Mouse (Mus musculus) ES-Bruce4 (cell line): ENCODE results near the gene Scd3. TPM values are rescaled to one million over a fixed set of nuclear protein-coding genes. Genes with fewer than 3 reads are reported as not detected.

Experiments used
- H3K27ac ChIP-seq: 2 replicates; pipeline ENCODE4 v1.5.1; 2012; ENCODE audit warnings: low read length, inconsistent platforms; ENCODE audit not compliant: insufficient read depth
- H3K27me3 ChIP-seq: 2 replicates; pipeline ENCODE4 v1.6.1; 2012; ENCODE audit warnings: mild to moderate bottlenecking, low read length, inconsistent platforms; ENCODE audit not compliant: control insufficient read depth, poor library complexity, insufficient read depth, severe bottlenecking
- H3K36me3 ChIP-seq: 2 replicates; pipeline ENCODE4 v1.6.1; 2012; ENCODE audit warnings: inconsistent platforms, mild to moderate bottlenecking, low read length, moderate library complexity; ENCODE audit not compliant: control insufficient read depth, poor library complexity, insufficient read depth, severe bottlenecking
- H3K4me1 ChIP-seq: one replicate; pipeline ENCODE4 v1.8.1; 2011; ENCODE audit warnings: low read length; ENCODE audit not compliant: control insufficient read depth, insufficient read depth
- H3K4me3 ChIP-seq: 2 replicates; pipeline ENCODE4 v1.5.1; 2011; ENCODE audit warnings: low read depth, mild to moderate bottlenecking, low read length
- H3K9ac ChIP-seq: 2 replicates; pipeline ENCODE4 v1.6.1; 2012; ENCODE audit warnings: low read depth, mild to moderate bottlenecking, inconsistent platforms; ENCODE audit not compliant: poor library complexity, severe bottlenecking
- H3K9me3 ChIP-seq: replicated peaks from 2 replicates; pipeline ENCODE4 v1.6.1; 2012; ENCODE audit warnings: mild to moderate bottlenecking, low read length, inconsistent platforms; ENCODE audit not compliant: control insufficient read depth, poor library complexity, insufficient read depth, severe bottlenecking
- CTCF ChIP-seq: IDR thresholded peaks from one replicate; pipeline ENCODE4 v1.8.1; 2011; ENCODE audit warnings: low read depth, low read length
- EP300 ChIP-seq: IDR thresholded peaks from 2 replicates; pipeline ENCODE4 v1.6.1; 2011; ENCODE audit warnings: low read depth, low read length; ENCODE audit not compliant: insufficient read depth
- POLR2A ChIP-seq: IDR thresholded peaks from one replicate; pipeline ENCODE4 v1.8.1; 2011; ENCODE audit warnings: low read length; ENCODE audit not compliant: insufficient read depth
- polyA plus RNA-seq: library from polyadenylated mRNA; stranded (reverse); fragments of >200 nt; gene quantifications from 2 replicates; pipeline ENCODE4 v1.2.4, GENCODE M21; 2011; ENCODE audit warnings: low read depth; ENCODE audit not compliant: missing spikeins, insufficient read depth, insufficient read length

Gene Scd3
- polyA plus RNA-seq, 1 experiment: 3.3 TPM

DNA sequence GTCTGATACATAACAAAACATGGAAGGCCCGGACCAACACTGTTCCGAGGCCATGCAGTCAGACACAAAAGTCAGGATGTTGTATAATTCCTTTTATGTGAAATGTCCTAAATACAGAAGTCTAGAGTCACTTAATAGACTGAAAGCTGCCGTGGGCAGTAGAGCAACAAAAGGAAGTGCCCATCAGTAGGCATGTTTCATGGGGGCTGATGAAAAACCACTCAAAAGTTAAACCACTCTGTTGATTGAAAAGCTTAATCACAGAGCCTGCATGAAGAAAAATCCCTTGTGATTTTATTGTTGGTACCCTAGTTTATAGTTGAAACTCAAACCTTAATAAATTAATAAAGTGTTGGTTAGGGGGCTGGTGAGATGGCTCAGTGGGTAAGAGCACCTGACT, 60.5 kb downstream of the Scd3 start:
- no peak for TF ChIP-seq POLR2A
- no peak for TF ChIP-seq CTCF
- TF ChIP-seq EP300: no peak
- H3K36me3 ChIP-seq: no peaks in the 10 kb centered on the region
- H3K4me1 ChIP-seq: peaks cover 8% of the 10 kb centered on the region
- no peaks in the 10 kb centered on the region for H3K9me3 ChIP-seq
- H3K27ac ChIP-seq: no peak overlapping the region
- H3K9ac ChIP-seq: no peak overlapping the region
- H3K27me3 ChIP-seq: no peaks in the 10 kb centered on the region
- H3K4me3 ChIP-seq: no peak overlapping the region

GRCm38 (mm10) chr19:44264226-44264625, 61.2 kb downstream of the Scd3 start:
- Histone ChIP-seq H3K9ac (no peak overlapping the region), H3K4me1 (peaks cover 6% of the 10 kb centered on the region), H3K4me3 (no peak overlapping the region), H3K27me3 (no peaks in the 10 kb centered on the region), H3K36me3 (no peaks in the 10 kb centered on the region), H3K27ac (no peak overlapping the region), H3K9me3 (no peaks in the 10 kb centered on the region)
- TF ChIP-seq CTCF (no peak), POLR2A (no peak), EP300 (no peak)

DNA sequence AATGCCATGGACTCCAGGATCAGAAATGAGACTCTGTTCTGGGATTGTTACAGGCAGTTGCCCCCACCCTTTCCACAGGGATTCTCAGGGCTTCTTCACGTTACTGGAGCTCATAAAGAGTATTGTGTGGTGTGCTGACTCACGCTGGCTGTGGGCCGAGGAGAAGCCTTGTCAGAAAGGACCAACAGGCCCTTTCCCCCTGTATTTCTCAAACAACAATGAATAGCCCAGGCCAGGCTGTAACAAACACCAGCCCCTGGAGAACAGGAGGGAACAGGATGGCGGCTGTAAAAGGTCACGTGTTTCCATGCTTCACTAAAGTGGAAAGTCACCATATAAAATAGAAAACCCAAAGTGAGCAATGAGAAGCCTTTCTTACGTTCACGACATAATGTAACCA, 62.2 kb downstream of the Scd3 start:
- TF ChIP-seq POLR2A (no peak), CTCF (no peak), EP300 (no peak)
- Histone ChIP-seq H3K36me3 (no peaks in the 10 kb centered on the region), H3K9ac (0 out of 2 replicates have a peak overlapping the region, but pooled peaks have one; percentile 1), H3K4me1 (peaks cover 6% of the 10 kb centered on the region), H3K27me3 (no peaks in the 10 kb centered on the region), H3K4me3 (no peak overlapping the region), H3K9me3 (no peaks in the 10 kb centered on the region), H3K27ac (peak overlapping the region; percentile 88)

DNA sequence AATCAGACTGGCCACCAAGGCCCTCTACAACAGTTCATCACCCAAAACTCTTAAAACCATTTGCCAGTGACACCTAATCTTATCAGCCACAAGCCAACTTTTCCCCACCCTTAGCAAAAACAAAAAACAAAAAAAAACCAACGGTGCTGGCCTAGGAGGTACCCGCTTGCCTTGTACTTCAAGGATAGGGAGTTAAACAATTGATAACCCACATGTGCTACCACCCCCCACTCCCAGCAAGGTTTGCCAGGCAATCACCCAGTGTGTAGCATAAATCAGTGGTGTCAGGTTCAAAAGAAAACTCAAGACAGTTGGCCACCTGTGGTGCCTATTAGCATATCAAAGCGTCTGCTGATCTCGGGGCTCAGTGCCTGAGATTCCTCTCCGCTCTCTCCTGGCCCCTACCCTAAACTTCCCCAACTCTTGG, 62.9 kb downstream of the Scd3 start:
- peaks cover 6% of the 10 kb centered on the region for H3K4me1 ChIP-seq
- TF ChIP-seq POLR2A: no peak
- peak; percentile 97 for TF ChIP-seq EP300
- H3K27ac ChIP-seq: peak overlapping the region; percentile 97

GRCm38 (mm10) chr19:44266458-44266823, 63.4 kb downstream of the Scd3 start:
- Histone ChIP-seq H3K27me3 (no peaks in the 10 kb centered on the region), H3K4me3 (peak overlapping the region; percentile 64), H3K9me3 (no peaks in the 10 kb centered on the region), H3K4me1 (peaks cover 6% of the 10 kb centered on the region), H3K27ac (peak overlapping the region; percentile 97), H3K36me3 (no peaks in the 10 kb centered on the region), H3K9ac (peak overlapping the region; percentile 49; the same call in 1 of the 2 replicates)
- TF ChIP-seq POLR2A: no peak
- TF ChIP-seq CTCF: no peak
- TF ChIP-seq EP300: no peak

More for the DNA sequence above, 62.9 kb downstream of the Scd3 start:
- Histone ChIP-seq H3K9me3 (no peaks in the 10 kb centered on the region), H3K9ac (peak overlapping the region; percentile 49; the same call in 1 of the 2 replicates), H3K27me3 (no peaks in the 10 kb centered on the region), H3K4me3 (peak overlapping the region; percentile 56; the same call in 1 of the 2 replicates), H3K36me3 (no peaks in the 10 kb centered on the region)

DNA sequence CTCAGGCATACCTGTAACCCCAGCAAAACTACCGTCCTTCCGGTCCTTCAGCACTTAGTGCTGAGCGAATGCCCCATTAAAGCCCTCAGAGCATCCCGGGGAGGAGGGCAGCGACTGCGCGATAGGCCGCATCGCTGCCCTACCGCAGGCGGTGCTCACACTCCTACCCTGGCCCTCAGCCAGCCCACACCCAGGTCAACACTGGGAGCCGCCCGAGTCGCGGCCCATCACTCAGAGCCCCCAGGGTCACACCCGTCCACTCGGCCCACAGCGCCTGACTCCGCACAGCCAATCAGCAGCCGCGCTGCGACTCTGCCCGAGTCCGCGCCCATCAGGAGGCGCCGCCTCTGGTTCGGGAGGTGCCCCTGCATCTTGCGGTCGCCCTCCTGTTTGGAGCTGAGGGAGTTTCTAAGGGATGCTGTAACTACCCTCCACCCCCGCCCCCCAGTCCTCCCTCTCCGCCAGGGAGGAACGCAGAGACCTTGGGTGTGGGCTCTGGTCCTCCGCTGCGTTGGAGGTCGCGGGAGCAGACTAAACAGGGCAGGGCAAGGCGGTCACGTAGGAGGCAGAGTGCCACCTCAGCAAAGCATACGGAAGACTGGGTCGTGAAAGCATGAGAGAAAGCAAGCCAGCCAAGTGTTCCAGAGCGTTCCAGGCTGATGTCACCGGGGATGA, 63.9 kb downstream of the Scd3 start:
- H3K4me3 ChIP-seq: peak overlapping the region; percentile 64
- TF ChIP-seq EP300 (peak; percentile 73), POLR2A (no peak), CTCF (no peak)
- H3K4me1 ChIP-seq: peaks cover 6% of the 10 kb centered on the region
- peak overlapping the region; percentile 97 for H3K27ac ChIP-seq
- H3K27me3 ChIP-seq: no peaks in the 10 kb centered on the region
- no peaks in the 10 kb centered on the region for H3K36me3 ChIP-seq
- H3K9me3 ChIP-seq: no peaks in the 10 kb centered on the region
- peak overlapping the region; percentile 49 for H3K9ac ChIP-seq
